Mouse (Mus musculus): ENCODE data around the gene Rasl12.

Gene Rasl12

DNA sequence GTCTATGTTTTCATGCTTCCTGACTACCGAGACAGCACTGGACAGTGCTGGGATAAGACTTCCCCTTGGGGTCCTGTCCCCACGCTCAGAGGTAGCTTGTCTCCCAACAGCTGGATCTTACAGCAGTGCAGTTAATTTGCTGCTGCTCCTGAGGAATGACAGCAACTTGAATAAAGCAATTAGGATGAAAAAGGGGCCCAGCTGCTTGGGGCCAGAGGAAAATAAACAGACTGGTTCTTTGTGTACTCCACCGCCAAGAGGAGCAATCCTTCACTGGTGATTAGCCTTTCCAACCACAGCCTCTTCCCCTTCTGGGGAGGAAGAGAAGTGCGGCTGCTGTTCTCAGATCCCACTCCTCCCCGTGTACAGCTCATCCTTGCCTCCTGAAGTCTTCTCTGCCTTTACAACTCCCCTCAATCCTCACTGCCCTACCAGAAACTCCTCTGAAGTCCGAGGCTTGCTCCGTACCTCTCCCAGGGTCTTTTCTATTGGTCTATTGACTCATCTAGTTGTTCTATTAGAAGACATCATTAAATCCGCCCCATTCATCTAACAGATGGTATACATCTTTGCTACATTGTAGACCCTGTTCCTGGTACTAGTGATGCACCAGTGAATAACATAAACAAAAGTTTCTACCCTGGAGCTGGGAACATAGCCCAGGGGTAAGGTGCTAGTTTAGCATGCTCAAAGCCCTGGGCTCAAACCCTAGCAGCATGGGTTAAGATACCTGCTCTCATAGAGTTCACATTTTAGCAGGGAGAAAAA lies 11.7 kb upstream of the Rasl12 start:
- peaks cover 60% of the 10 kb centered on the region for H3K27me3 ChIP-seq (ENCODE audit: insufficient read depth, low read length)
- TF ChIP-seq POU5F1 (IDR thresholded peaks at IDR 0.05; ENCODE audit: borderline replicate concordance, low read length) = no peak
- TF ChIP-seq CTCF (conservative IDR thresholded peaks at IDR 0.05; ENCODE audit: low read length) = peak; percentile 5; the same call in 1 of the 2 replicates
- no peak for TF ChIP-seq NANOG (IDR thresholded peaks at IDR 0.05; ENCODE audit: borderline replicate concordance, low read length)

DNA sequence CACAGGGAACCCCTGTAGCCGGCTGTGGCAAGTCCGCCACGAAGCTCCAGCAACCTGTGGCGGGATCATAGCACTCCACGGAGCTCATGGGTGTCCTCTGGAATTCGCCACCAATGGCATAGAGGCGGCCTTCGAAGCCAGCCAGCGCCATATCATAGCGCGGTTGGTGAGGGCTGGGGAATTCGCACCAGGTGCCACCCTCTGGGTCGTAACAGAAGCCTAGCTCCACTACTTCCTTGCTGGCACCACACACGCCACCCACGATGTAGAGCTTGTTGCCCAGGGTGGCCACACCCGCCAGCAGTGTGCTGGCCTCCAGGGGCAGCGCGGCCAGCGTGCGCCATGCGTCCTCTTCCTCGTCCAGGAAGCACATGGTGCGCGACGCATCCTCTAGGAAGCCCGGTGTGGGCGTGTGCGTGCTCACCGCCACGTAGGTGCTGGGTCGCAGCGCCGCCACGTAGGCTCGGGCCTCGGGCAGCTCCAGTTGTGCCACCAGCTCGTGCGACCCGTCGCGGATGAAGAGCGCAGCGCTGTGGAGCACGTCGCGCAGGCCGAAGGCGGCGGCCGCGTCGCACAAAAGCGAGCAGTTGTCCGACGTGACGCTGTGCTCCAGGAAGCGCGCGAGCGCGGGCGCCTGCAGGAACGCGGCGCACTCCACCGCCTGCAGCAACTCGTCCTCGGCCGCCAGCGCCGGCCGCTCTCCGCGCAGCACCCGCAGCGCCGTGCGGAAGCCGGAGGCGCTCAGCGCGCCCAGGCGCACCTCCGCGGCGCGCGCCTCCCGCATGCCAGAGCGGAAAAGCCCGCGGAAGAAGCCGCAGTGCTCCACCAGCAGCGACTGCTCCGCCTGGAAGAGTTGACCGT lies 7.3 kb upstream of the Rasl12 start:
- TF ChIP-seq CTCF (conservative IDR thresholded peaks at IDR 0.05; ENCODE audit: low read length) = no peak
- TF ChIP-seq POU5F1 (IDR thresholded peaks at IDR 0.05; ENCODE audit: borderline replicate concordance, low read length) = no peak
- no peak for TF ChIP-seq NANOG (IDR thresholded peaks at IDR 0.05; ENCODE audit: borderline replicate concordance, low read length)

More for the DNA sequence above, 11.7 kb upstream of the Rasl12 start:
- no peaks in the 10 kb centered on the region for H3K36me3 ChIP-seq (ENCODE audit: insufficient read depth, low read length)
- H3K4me3 ChIP-seq (replicated peaks; ENCODE audit: low read length) = no peak overlapping the region
- H3K4me1 ChIP-seq (replicated peaks; ENCODE audit: low read depth, low read length) = peaks cover 13% of the 10 kb centered on the region
- no peaks in the 10 kb centered on the region for H3K9me3 ChIP-seq (ENCODE audit: low read length)

DNA sequence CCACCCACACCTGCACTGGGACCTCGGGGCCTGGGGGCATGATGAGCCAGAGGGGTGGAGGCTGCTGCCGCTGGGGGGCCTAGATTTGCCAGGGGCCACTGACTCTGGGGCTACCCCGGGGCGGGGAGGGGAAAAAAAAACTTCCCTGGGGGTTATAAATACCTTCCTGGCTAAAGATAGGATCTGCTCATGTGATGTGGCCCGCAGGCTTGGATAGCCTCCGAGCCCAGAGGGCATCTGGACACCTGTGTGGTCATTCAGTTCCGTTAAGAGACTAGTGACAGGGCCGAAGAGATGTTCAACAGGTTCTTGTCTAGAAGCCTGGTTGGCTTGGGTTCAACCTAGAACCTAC lies 6.7 kb upstream of the Rasl12 start, which contains the start of gene Kbtbd13:
Gene Kbtbd13, minus strand, starts transcription at position 40 of the 352 bp plus-strand sequence.
- H3K9me3 ChIP-seq (ENCODE audit: low read length) = no peaks in the 10 kb centered on the region

More for the DNA sequence above, 7.3 kb upstream of the Rasl12 start:
- no peaks in the 10 kb centered on the region for H3K36me3 ChIP-seq (ENCODE audit: insufficient read depth, low read length)
- peaks cover 75% of the 10 kb centered on the region for H3K27me3 ChIP-seq (ENCODE audit: insufficient read depth, low read length)
- peak overlapping the region; percentile 76 for H3K4me3 ChIP-seq (replicated peaks; ENCODE audit: low read length)
- H3K9me3 ChIP-seq (ENCODE audit: low read length) = no peaks in the 10 kb centered on the region
- peaks cover 15% of the 10 kb centered on the region for H3K4me1 ChIP-seq (replicated peaks; ENCODE audit: low read depth, low read length)

DNA sequence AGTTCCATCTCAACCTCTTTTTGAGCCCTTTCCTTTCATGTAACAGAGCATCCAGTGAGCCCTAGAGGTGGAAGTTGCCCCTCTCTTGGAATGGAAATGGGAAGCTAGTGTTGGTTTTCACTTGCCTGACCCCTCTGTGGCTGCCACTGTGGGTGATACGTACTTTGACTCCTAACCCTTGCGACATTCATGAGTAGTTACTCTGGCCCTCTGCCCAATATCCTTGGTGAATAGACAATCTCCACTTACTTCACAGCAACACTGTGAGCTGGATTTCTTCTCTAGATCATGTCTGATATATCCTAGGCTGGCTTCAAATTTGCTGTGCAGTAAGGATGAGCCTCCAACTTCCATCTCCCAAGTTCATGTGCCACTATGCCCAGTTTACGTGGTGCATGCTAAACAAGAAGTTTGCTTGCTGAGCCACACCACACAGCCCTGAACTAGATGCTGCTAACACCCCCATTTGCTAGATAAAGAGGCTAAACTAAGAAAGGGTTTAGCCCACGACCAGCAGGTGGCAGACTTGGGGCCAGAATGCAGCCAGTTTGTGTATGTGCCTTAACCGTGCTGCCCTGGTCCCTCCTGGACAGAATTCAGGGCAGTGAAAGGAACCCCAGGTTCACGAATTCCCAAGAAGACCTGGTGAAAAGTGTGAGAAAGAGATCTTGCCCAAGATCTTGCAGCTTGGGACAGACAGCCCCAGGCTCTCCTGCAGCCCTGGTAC lies 5.5 kb upstream of the Rasl12 start:
- peaks cover 15% of the 10 kb centered on the region for H3K4me1 ChIP-seq (replicated peaks; ENCODE audit: low read depth, low read length)
- no peak for TF ChIP-seq POU5F1 (IDR thresholded peaks at IDR 0.05; ENCODE audit: borderline replicate concordance, low read length)
- peak; percentile 82 for TF ChIP-seq CTCF (conservative IDR thresholded peaks at IDR 0.05; ENCODE audit: low read length)
- peaks cover 85% of the 10 kb centered on the region for H3K27me3 ChIP-seq (ENCODE audit: insufficient read depth, low read length)
- H3K9me3 ChIP-seq (ENCODE audit: low read length) = no peaks in the 10 kb centered on the region
- H3K4me3 ChIP-seq (replicated peaks; ENCODE audit: low read length) = no peak overlapping the region
- no peaks in the 10 kb centered on the region for H3K36me3 ChIP-seq (ENCODE audit: insufficient read depth, low read length)

More for the DNA sequence above, 6.7 kb upstream of the Rasl12 start, which contains the start of gene Kbtbd13:
- Histone ChIP-seq H3K27me3 (ENCODE audit: insufficient read depth, low read length) (peaks cover 77% of the 10 kb centered on the region), H3K4me1 (replicated peaks; ENCODE audit: low read depth, low read length) (peaks cover 15% of the 10 kb centered on the region), H3K4me3 (replicated peaks; ENCODE audit: low read length) (peak within 1 kb of the TSS; percentile 76), H3K36me3 (ENCODE audit: insufficient read depth, low read length) (no peaks in the 10 kb centered on the region)
- no peak for TF ChIP-seq POU5F1 (IDR thresholded peaks at IDR 0.05; ENCODE audit: borderline replicate concordance, low read length)
- no peak for TF ChIP-seq CTCF (conservative IDR thresholded peaks at IDR 0.05; ENCODE audit: low read length)
- no peak for TF ChIP-seq NANOG (IDR thresholded peaks at IDR 0.05; ENCODE audit: borderline replicate concordance, low read length)

DNA sequence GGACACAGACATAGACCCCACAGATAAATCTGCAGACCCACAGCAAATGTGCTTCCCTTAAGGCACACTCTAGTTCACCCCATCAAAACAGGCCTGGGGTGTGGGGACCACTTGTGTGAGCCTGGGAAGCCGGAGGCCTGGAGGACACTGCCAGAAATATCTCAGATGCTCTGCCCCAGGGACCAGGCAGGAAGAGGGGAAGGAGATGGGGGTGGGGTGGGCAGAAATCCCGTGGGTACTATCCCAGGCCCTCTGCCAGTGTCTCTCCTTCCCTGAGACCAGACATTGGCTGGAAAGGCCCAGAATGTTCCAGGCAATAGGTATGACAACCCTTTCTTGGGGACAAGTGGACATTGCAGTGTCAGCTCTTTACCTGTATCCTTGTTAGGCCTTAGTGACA lies 4.7 kb upstream of the Rasl12 start:
- Histone ChIP-seq H3K27me3 (ENCODE audit: insufficient read depth, low read length) (peaks cover 87% of the 10 kb centered on the region), H3K9me3 (ENCODE audit: low read length) (no peaks in the 10 kb centered on the region)

DNA sequence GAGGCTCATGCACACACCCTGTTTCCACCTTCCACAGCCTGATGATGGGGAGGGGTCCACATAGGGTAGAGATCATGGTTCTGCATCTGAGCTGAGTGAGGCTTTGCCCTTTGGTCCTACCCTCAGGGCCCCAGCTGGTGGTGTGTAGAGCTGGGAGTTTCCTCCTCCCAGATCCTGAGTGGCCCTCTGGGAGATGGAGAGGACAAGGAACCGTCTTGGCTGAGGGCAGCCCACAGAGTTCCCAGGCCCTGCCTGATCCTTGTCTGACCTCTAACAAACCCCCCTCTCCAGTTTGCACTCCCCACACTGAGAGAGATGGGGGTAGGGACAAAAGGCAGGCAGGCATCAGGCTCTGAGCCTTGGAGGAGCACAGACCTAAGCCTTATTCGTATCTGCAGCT lies 3.9 kb upstream of the Rasl12 start:
- Histone ChIP-seq H3K9me3 (ENCODE audit: low read length) (no peaks in the 10 kb centered on the region), H3K36me3 (ENCODE audit: insufficient read depth, low read length) (no peaks in the 10 kb centered on the region), H3K27me3 (ENCODE audit: insufficient read depth, low read length) (peaks cover 87% of the 10 kb centered on the region), H3K4me3 (replicated peaks; ENCODE audit: low read length) (no peak overlapping the region), H3K4me1 (replicated peaks; ENCODE audit: low read depth, low read length) (peaks cover 24% of the 10 kb centered on the region)
- TF ChIP-seq NANOG (IDR thresholded peaks at IDR 0.05; ENCODE audit: borderline replicate concordance, low read length) (no peak), POU5F1 (IDR thresholded peaks at IDR 0.05; ENCODE audit: borderline replicate concordance, low read length) (no peak), CTCF (conservative IDR thresholded peaks at IDR 0.05; ENCODE audit: low read length) (no peak)

More for the DNA sequence above, 4.7 kb upstream of the Rasl12 start:
- H3K4me1 ChIP-seq (replicated peaks; ENCODE audit: low read depth, low read length) = peaks cover 21% of the 10 kb centered on the region
- H3K4me3 ChIP-seq (replicated peaks; ENCODE audit: low read length) = no peak overlapping the region
- H3K36me3 ChIP-seq (ENCODE audit: insufficient read depth, low read length) = no peaks in the 10 kb centered on the region
- TF ChIP-seq CTCF (conservative IDR thresholded peaks at IDR 0.05; ENCODE audit: low read length) (no peak), POU5F1 (IDR thresholded peaks at IDR 0.05; ENCODE audit: borderline replicate concordance, low read length) (no peak), NANOG (IDR thresholded peaks at IDR 0.05; ENCODE audit: borderline replicate concordance, low read length) (no peak)

DNA sequence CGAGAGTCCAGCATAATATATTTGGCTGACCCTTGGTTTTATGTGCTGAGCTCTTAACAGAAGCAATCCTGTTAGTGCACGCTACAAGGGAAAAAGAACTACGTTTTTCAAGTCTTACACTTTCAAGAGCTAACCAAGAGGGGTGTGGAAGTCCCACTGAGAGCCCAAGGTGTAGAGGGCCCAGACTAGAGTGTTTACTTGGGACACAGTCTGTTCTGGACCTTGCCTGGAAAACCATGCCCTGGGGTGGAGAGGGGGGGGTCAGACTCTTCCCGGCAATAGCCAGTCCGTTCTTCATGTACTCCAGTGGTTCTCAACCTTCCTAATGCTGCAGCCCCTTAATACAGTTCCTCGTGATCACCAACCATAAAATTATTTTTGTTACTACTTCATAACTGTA lies 1.6 kb downstream of the Rasl12 start:
- no peaks in the 10 kb centered on the region for H3K36me3 ChIP-seq (ENCODE audit: insufficient read depth, low read length)
- peaks cover 68% of the 10 kb centered on the region for H3K27me3 ChIP-seq (ENCODE audit: insufficient read depth, low read length)
- H3K4me1 ChIP-seq (replicated peaks; ENCODE audit: low read depth, low read length) = peaks cover 9% of the 10 kb centered on the region
- H3K9me3 ChIP-seq (ENCODE audit: low read length) = no peaks in the 10 kb centered on the region
- TF ChIP-seq NANOG (IDR thresholded peaks at IDR 0.05; ENCODE audit: borderline replicate concordance, low read length) (no peak), CTCF (conservative IDR thresholded peaks at IDR 0.05; ENCODE audit: low read length) (no peak), POU5F1 (IDR thresholded peaks at IDR 0.05; ENCODE audit: borderline replicate concordance, low read length) (no peak)
- H3K4me3 ChIP-seq (replicated peaks; ENCODE audit: low read length) = no peak overlapping the region
